Mouse (Mus musculus): ENCODE results near the gene Ap1m1.

- TF ChIP-seq POLR2A (IDR thresholded peaks at IDR 0.05; ENCODE audit: low read depth, low read length) (no peak), CTCF (IDR thresholded peaks at IDR 0.05; ENCODE audit: extremely low read depth, insufficient read depth, insufficient read length, insufficient replicate concordance) (peak; percentile 83; the same call in 1 of the 2 replicates)
Observed at GRCm38 (mm10) chr8:72215060-72215459, 24.8 kb upstream of the Ap1m1 start.

All from spleen, adult 2 months (tissue).